Mouse (Mus musculus): ENCODE measurements at regions not wholly inside any gene's neighbourhood (a gene's known extent, or its start where the extent isn't known, plus 50 kb on each side); places are given as distances from the start of the nearest gene placed in this dataset.

DNA sequence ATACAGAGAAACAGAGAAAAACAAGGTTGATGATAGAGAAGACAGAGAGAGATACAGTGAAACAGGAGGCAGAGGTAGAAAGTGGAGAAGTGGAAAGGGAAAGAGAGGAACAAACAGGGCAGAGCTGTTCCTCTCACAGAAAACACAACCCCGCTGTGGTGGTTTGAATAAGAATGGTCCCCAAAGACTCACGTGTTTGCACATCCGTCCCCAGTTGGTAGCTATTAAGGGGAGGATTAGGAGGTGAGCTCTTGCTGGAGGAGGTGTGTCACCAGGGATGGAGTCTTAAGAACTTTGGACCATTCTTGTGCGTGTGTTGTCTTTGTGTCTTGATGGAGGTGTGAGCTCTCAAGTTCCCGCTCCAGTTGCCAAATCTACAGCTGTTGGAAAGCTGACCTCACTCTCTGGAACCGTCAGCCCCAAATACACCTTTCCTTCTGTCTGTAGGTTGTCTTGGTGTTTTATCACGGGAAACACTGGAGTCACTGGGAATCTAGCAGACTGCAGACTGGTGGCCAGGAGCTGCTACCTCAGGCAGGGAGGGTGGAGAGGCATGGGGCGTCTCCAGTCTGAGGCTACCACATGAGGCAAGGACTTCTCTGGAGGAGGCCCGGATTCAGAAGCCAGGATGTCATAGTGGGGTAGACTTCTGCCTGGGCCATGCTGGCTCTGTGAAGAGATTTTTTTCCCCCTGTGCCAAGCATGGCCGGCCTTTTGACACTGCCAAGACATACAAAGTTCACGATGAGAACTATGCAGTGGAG is 70.0 kb upstream of the Gm11733 start:
- no peak for TF ChIP-seq CTCF (IDR thresholded peaks at IDR 0.05)
- no peak for TF ChIP-seq POLR2A (IDR thresholded peaks at IDR 0.05; ENCODE audit: insufficient read depth, low read depth, low read length)
